ENCODE assay signal across 8 mouse cellular contexts in the genomic region with DNA sequence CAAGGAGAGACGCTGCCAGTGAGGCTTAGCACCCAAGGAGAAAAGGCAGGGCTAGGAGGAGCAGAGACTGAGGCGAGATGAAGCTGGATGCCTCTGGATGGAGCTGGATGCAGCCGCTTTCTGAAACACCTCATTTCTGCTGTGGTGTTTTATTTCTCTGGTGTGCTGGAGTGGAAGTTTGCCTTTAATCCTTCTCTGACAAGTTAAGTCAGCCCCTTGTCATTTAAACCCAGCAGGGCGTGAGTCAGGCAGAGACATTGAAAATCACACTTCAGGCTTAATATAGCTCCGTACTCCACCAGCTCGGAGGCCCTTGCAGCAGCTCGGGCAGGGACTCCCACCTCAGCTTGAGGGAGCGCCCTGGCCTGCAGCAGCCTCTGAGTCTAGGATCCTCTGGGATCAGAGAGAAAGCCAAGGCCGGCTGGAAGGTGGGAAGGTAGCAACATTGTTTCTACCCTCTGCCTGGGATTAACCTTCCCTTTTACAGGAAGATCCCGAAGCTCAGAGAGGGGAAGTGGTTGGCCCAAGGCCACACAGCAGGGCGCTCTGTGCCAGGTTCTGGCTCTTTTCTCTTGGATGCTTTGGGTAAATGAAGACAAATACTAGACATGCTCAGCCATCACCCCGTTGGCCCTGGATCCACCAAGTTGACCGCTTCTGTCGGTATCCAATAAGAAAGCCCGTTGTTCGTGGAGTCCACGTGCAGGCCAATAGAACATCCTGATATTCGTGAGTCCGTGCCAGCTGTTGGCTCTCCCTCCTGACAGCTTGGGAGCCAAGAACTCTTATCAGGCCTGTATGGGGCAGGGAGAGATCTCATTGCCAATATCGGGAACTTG.
DNase-seq lines count a peak whose midpoint lies in the region; ATAC-seq lines count a peak whose summit lies in the region.

No protein-coding gene starts in this region.

- H3K4me2 ChIP-seq in neural tube, embryonic 13.5 days: no peak overlapping the region
- no peak overlapping the region for H3K4me2 ChIP-seq in heart, embryonic 13.5 days
- no peak overlapping the region for H3K4me2 ChIP-seq in neural tube, embryonic 15.5 days

- no peaks in the 10 kb centered on the region for H3K27me3 ChIP-seq in neural tube, embryonic 13.5 days
- H3K27me3 ChIP-seq in heart, embryonic 13.5 days (replicated peaks): peaks cover 16% of the 10 kb centered on the region
- H3K27me3 ChIP-seq in neural tube, embryonic 15.5 days (replicated peaks): no peaks in the 10 kb centered on the region

- 79% methylated on average over 20 of the region's 20 CpGs for WGBS in neural tube, embryonic 13.5 days
- WGBS in heart, embryonic 13.5 days: 55% methylated on average over 20 of the region's 20 CpGs
- 74% methylated on average over 20 of the region's 20 CpGs for WGBS in neural tube, embryonic 15.5 days

- H3K9ac ChIP-seq in neural tube, embryonic 13.5 days: peak overlapping the region; percentile 26; the same call in 1 of the 2 replicates
- 0 out of 2 replicates have a peak overlapping the region, but pooled peaks have one; percentile 24 for H3K9ac ChIP-seq in heart, embryonic 13.5 days
- no peak overlapping the region; the same call in 1 of the 2 replicates for H3K9ac ChIP-seq in neural tube, embryonic 15.5 days (replicated peaks)

- ATAC-seq in neural tube, embryonic 13.5 days (ENCODE audit: low read depth): no peak
- peak; percentile 42; the same call in 1 of the 2 replicates for ATAC-seq in heart, embryonic 13.5 days (ENCODE audit: extremely low read depth, insufficient number of reproducible peaks, low FRiP score, low TSS enrichment)
- ATAC-seq in neural tube, embryonic 15.5 days (ENCODE audit: low FRiP score): no peak
- ATAC-seq in megakaryocyte, adult 5-6 weeks (ENCODE audit: poor library complexity, severe bottlenecking): no peak

- H3K4me1 ChIP-seq in neural tube, embryonic 13.5 days (replicated peaks): peaks cover 17% of the 10 kb centered on the region
- peaks cover 16% of the 10 kb centered on the region for H3K4me1 ChIP-seq in heart, embryonic 13.5 days
- peaks cover 19% of the 10 kb centered on the region for H3K4me1 ChIP-seq in neural tube, embryonic 15.5 days

- no peaks in the 10 kb centered on the region; the same call in 1 of the 2 replicates for H3K9me3 ChIP-seq in neural tube, embryonic 13.5 days
- H3K9me3 ChIP-seq in heart, embryonic 13.5 days: peaks cover 3% of the 10 kb centered on the region; the same call in 1 of the 2 replicates
- H3K9me3 ChIP-seq in neural tube, embryonic 15.5 days (replicated peaks): no peaks in the 10 kb centered on the region

- no peaks in the 10 kb centered on the region for H3K36me3 ChIP-seq in neural tube, embryonic 13.5 days
- no peaks in the 10 kb centered on the region for H3K36me3 ChIP-seq in heart, embryonic 13.5 days
- H3K36me3 ChIP-seq in neural tube, embryonic 15.5 days: no peaks in the 10 kb centered on the region

- H3K27ac ChIP-seq in neural tube, embryonic 13.5 days (replicated peaks): no peak overlapping the region
- H3K27ac ChIP-seq in heart, embryonic 13.5 days (replicated peaks): peak overlapping the region; percentile 69
- H3K27ac ChIP-seq in neural tube, embryonic 15.5 days (replicated peaks): peak overlapping the region; percentile 58; the same call in 1 of the 2 replicates

- no peak overlapping the region for H3K4me3 ChIP-seq in neural tube, embryonic 13.5 days
- no peak overlapping the region for H3K4me3 ChIP-seq in heart, embryonic 13.5 days
- H3K4me3 ChIP-seq in neural tube, embryonic 15.5 days (replicated peaks): no peak overlapping the region

- no peak for DNase-seq in neural tube, embryonic 10.5 days (ENCODE audit: extremely low spot score, low spot score)
- DNase-seq in cerebellum, postnatal 14 days: peak; percentile 78 to 83
- DNase-seq in adrenal gland, adult (ENCODE audit: inconsistent age in 2 of 2, low spot score in 1 of 2): no peak
- DNase-seq in thymus, postnatal 4 days: no peak

Comparison
In these comparisons a context has a peak if more than half of its experiments do, and no peak if none do; other contexts are left out.
1. DNase-seq: peak in cerebellum, postnatal 14 days (2 of 2); none in neural tube, embryonic 10.5 days (single experiment), adrenal gland, adult (0 of 2) and thymus, postnatal 4 days (single experiment).